Comparison of ENCODE assay signal across 8 mouse cellular contexts in the genomic region with DNA sequence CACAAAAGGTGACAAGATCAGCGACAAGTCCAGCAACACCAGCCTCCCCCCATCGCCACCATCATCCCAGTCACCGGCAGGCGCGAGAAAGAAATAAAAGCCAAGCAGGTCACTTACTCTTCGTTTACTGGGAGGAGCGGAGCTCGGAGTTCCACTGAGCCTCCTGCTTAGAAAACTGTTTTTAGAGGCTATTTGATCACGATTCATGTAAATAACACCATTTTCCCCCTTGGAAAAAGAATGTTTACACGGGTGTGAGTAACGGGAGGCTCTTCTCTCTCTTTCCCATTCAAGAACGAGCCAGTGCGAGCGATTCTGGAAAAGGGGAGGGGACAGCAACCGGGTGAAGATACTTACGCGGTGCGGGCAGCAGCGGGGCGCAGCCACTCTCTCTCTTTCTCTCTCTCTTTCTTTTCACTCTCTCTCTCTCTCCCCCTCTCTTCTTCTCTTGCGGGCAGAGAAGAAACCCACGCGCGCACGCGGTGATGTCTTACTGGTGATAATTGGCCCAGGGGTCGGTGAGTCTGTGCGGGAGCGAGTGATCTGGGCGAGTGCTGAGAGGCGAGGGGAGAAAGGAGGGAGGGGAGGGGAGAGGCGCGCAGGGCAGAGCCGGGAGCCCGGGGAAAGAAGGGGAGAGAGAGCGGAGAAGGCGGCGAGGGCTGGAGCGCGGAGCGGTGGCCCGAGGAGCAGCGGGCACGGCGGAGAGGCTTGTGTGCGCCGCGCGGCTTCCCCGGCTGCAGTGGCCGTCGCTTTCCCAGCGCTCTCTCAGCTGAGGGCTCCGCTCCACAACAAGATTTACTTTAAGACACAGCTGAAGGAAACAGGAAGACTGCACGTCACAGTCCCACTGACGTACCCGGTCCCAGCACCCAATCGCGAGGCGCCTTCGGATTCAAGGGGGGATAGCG. TPM values are rescaled to one million over a fixed set of nuclear protein-coding genes. Genes with fewer than 3 reads are reported as not detected.
DNase-seq lines count a peak whose midpoint lies in the region; ATAC-seq lines count a peak whose summit lies in the region.

Gene Prox1, minus strand, starts transcription at position 804 of the 908 bp plus-strand sequence.

- no peaks in the 10 kb centered on the region for H3K36me3 ChIP-seq in embryonic facial prominence, embryonic 15.5 days
- H3K36me3 ChIP-seq in heart, embryonic 13.5 days: no peaks in the 10 kb centered on the region
- no peaks in the 10 kb centered on the region for H3K36me3 ChIP-seq in kidney, embryonic 14.5 days (ENCODE audit: control insufficient read depth, insufficient read depth, low read length)
- no peaks in the 10 kb centered on the region for H3K36me3 ChIP-seq in limb, embryonic 13.5 days
- no peaks in the 10 kb centered on the region for H3K36me3 ChIP-seq in midbrain, embryonic 14.5 days (ENCODE audit: control insufficient read depth, insufficient read depth, low read length)

- peak; percentile 87 for ATAC-seq in embryonic facial prominence, embryonic 15.5 days (ENCODE audit: insufficient number of reproducible peaks, low FRiP score, low TSS enrichment, low read depth)
- ATAC-seq in heart, embryonic 13.5 days (ENCODE audit: extremely low read depth, insufficient number of reproducible peaks, low FRiP score, low TSS enrichment): peak; percentile 64
- peak; percentile 81 for ATAC-seq in kidney, embryonic 14.5 days (ENCODE audit: low FRiP score, low TSS enrichment)
- ATAC-seq in limb, embryonic 13.5 days (ENCODE audit: low FRiP score, low read depth): peak; percentile 91
- ATAC-seq in midbrain, embryonic 14.5 days (ENCODE audit: low FRiP score, low TSS enrichment): peak; percentile 87

- peak within 1 kb of the TSS; percentile 48; the same call in 1 of the 2 replicates for H3K27ac ChIP-seq in embryonic facial prominence, embryonic 15.5 days (replicated peaks)
- H3K27ac ChIP-seq in heart, embryonic 13.5 days (replicated peaks): peak within 1 kb of the TSS; percentile 96
- H3K27ac ChIP-seq in kidney, embryonic 14.5 days (ENCODE audit: low read depth, low read length): no peak within 1 kb of the TSS
- H3K27ac ChIP-seq in limb, embryonic 13.5 days: peak within 1 kb of the TSS; percentile 33; the same call in 1 of the 2 replicates
- H3K27ac ChIP-seq in midbrain, embryonic 14.5 days (replicated peaks; ENCODE audit: low read depth, low read length): peak within 1 kb of the TSS; percentile 89

- H3K4me1 ChIP-seq in embryonic facial prominence, embryonic 15.5 days: peaks cover 43% of the 10 kb centered on the region
- H3K4me1 ChIP-seq in heart, embryonic 13.5 days: peaks cover 66% of the 10 kb centered on the region
- H3K4me1 ChIP-seq in kidney, embryonic 14.5 days (ENCODE audit: control insufficient read depth, insufficient read depth, low read length): peaks cover 18% of the 10 kb centered on the region; the same call in 1 of the 2 replicates
- H3K4me1 ChIP-seq in limb, embryonic 13.5 days: peaks cover 48% of the 10 kb centered on the region
- peaks cover 25% of the 10 kb centered on the region for H3K4me1 ChIP-seq in midbrain, embryonic 14.5 days (ENCODE audit: control insufficient read depth, insufficient read depth, low read length)

- H3K27me3 ChIP-seq in embryonic facial prominence, embryonic 15.5 days: peaks cover 71% of the 10 kb centered on the region
- peaks cover 32% of the 10 kb centered on the region for H3K27me3 ChIP-seq in heart, embryonic 13.5 days (replicated peaks)
- peaks cover 65% of the 10 kb centered on the region for H3K27me3 ChIP-seq in kidney, embryonic 14.5 days (ENCODE audit: control insufficient read depth, insufficient read depth, low read length)
- H3K27me3 ChIP-seq in limb, embryonic 13.5 days: peaks cover 91% of the 10 kb centered on the region
- peaks cover 40% of the 10 kb centered on the region; the same call in 1 of the 2 replicates for H3K27me3 ChIP-seq in midbrain, embryonic 14.5 days (ENCODE audit: control insufficient read depth, insufficient read depth, low read length)

- H3K9ac ChIP-seq in embryonic facial prominence, embryonic 15.5 days: peak within 1 kb of the TSS; percentile 44
- peak within 1 kb of the TSS; percentile 89 for H3K9ac ChIP-seq in heart, embryonic 13.5 days
- H3K9ac ChIP-seq in kidney, embryonic 14.5 days (ENCODE audit: low read depth, low read length): peak within 1 kb of the TSS; percentile 58
- peak within 1 kb of the TSS; percentile 65 for H3K9ac ChIP-seq in limb, embryonic 13.5 days
- H3K9ac ChIP-seq in midbrain, embryonic 14.5 days (replicated peaks; ENCODE audit: low read length): peak within 1 kb of the TSS; percentile 72

- no peaks in the 10 kb centered on the region for H3K9me3 ChIP-seq in embryonic facial prominence, embryonic 15.5 days (replicated peaks)
- H3K9me3 ChIP-seq in heart, embryonic 13.5 days: no peaks in the 10 kb centered on the region
- H3K9me3 ChIP-seq in kidney, embryonic 14.5 days (ENCODE audit: control insufficient read depth, low read length): no peaks in the 10 kb centered on the region
- no peaks in the 10 kb centered on the region for H3K9me3 ChIP-seq in limb, embryonic 13.5 days
- H3K9me3 ChIP-seq in midbrain, embryonic 14.5 days (ENCODE audit: control insufficient read depth, low read length): no peaks in the 10 kb centered on the region

- peak; percentile 51 for DNase-seq in CD4-positive, CD25-positive, alpha-beta regulatory T cell, adult 2 months (ENCODE audit: low read depth, low spot score)
- DNase-seq in adrenal gland, postnatal 36 days: peak; percentile 88 to 90
- DNase-seq in midbrain, embryonic 14.5 days: peak; percentile 92
- peak; percentile 56 for DNase-seq in testis, postnatal 10 days (ENCODE audit: low spot score)

- H3K4me2 ChIP-seq in embryonic facial prominence, embryonic 15.5 days (replicated peaks): peak within 1 kb of the TSS; percentile 95
- H3K4me2 ChIP-seq in heart, embryonic 13.5 days: peak within 1 kb of the TSS; percentile 78
- peak within 1 kb of the TSS; percentile 98 for H3K4me2 ChIP-seq in kidney, embryonic 14.5 days (replicated peaks; ENCODE audit: low read depth, low read length)
- peak within 1 kb of the TSS; percentile 89 for H3K4me2 ChIP-seq in limb, embryonic 13.5 days (replicated peaks)
- H3K4me2 ChIP-seq in midbrain, embryonic 14.5 days (ENCODE audit: low read length): peak within 1 kb of the TSS; percentile 91

- under 1% methylated on average over 61 of the region's 62 CpGs for WGBS in embryonic facial prominence, embryonic 15.5 days
- WGBS in heart, embryonic 13.5 days: under 1% methylated on average over 58 of the region's 62 CpGs
- under 1% methylated on average over 60 of the region's 62 CpGs for WGBS in kidney, embryonic 14.5 days
- under 1% methylated on average over 59 of the region's 62 CpGs for WGBS in limb, embryonic 13.5 days
- under 1% methylated on average over 61 of the region's 62 CpGs for WGBS in midbrain, embryonic 14.5 days

- peak within 1 kb of the TSS; percentile 65 for H3K4me3 ChIP-seq in embryonic facial prominence, embryonic 15.5 days (replicated peaks)
- peak within 1 kb of the TSS; percentile 74 for H3K4me3 ChIP-seq in heart, embryonic 13.5 days
- peak within 1 kb of the TSS; percentile 63 for H3K4me3 ChIP-seq in kidney, embryonic 14.5 days (ENCODE audit: low read length)
- peak within 1 kb of the TSS; percentile 61 for H3K4me3 ChIP-seq in limb, embryonic 13.5 days
- H3K4me3 ChIP-seq in midbrain, embryonic 14.5 days (replicated peaks; ENCODE audit: low read depth, low read length): peak within 1 kb of the TSS; percentile 66

RNA-seq across cellular contexts. Expression of gene Prox1, which starts in this region (rescaled TPM):
- 10 to 100 TPM; 27.5 to 52.3 TPM for total RNA-seq in adrenal gland, postnatal 36 days (2021)
- polyA plus RNA-seq in embryonic facial prominence, embryonic 15.5 days (2015; fragmentation: Nextera tagmentation; extraction: Ambion mirVana): 2.4 and 3.3 TPM in 2 replicates
- 16.0 and 17.5 TPM in 2 replicates for polyA plus RNA-seq in heart, embryonic 13.5 days (2015; fragmentation: Nextera tagmentation; extraction: Ambion mirVana)
- 0.84 and 1.2 TPM in 2 replicates for polyA plus RNA-seq in kidney, embryonic 14.5 days (2014; fragmentation: Nextera tagmentation; extraction: Ambion mirVana)
- polyA plus RNA-seq in limb, embryonic 13.5 days (2015; fragmentation: Nextera tagmentation; extraction: Ambion mirVana): 3.2 and 3.7 TPM in 2 replicates
- 7.8 and 10.7 TPM in 2 replicates for polyA plus RNA-seq in midbrain, embryonic 14.5 days (2014; fragmentation: Nextera tagmentation; extraction: Ambion mirVana)
